Mouse (Mus musculus): ENCODE results near the gene Lingo3.

The Lingo3 gene

GRCm38 (mm10) chr10:80798150-80799006 lies 45.5 kb downstream of the Lingo3 start, which contains the start of the genes Sf3a2 and Plekhj1:
Gene Sf3a2, plus strand, starts transcription at chr10:80798198.
Gene Plekhj1, minus strand, starts transcription at chr10:80798626.
- peak; percentile 95 for DNase-seq

- no peak for DNase-seq
Observed at GRCm38 (mm10) chr10:80797186-80798149, 46.4 kb downstream of the Lingo3 start.

GRCm38 (mm10) chr10:80796307-80796848 lies 47.5 kb downstream of the Lingo3 start:
- no peak for DNase-seq

DNA sequence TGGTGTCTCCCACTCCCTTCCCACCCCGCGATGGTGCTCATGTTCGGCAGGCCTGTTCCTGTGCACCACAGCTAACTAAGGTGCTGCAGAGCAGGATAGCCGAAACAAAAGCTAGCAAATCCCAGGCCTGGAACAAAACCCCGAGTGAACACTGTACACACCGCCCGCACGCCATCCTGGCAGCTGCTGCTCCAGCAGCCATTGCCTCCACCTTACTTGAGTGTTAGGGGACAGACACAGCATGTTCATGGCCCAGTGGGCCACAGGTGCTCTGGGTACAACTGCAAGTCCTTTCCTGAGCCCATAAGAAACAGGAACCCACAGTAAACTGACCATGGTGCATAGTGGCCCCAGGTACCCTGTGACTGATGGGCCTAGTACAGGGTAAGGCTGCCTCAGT lies 49.1 kb downstream of the Lingo3 start:
- no peak for DNase-seq

DNA sequence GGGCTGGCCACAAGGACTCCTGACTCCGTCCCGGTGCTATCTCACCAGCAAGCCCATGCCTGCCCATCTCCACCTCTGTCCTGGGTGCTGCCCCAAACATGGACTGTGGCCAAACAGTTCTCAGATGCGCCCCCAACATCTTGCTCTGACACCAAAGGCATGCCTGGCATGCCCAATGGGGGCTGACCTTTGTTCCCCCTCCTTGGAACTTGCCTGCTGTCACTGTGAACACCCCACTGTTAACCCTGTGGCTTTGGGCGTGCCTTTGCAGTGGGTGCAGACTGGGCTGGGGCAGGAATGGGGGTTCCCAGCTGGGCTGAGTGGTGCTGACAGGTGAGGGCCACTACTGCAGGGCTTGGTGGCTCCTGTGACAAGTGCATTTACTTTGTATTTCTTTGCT lies 50.0 kb downstream of the Lingo3 start:
- DNase-seq: no peak

GRCm38 (mm10) chr10:80793033-80793784 lies 50.6 kb downstream of the Lingo3 start:
- no peak for DNase-seq

GRCm38 (mm10) chr10:80792175-80793032 lies 51.4 kb downstream of the Lingo3 start:
- no peak for DNase-seq

DNA sequence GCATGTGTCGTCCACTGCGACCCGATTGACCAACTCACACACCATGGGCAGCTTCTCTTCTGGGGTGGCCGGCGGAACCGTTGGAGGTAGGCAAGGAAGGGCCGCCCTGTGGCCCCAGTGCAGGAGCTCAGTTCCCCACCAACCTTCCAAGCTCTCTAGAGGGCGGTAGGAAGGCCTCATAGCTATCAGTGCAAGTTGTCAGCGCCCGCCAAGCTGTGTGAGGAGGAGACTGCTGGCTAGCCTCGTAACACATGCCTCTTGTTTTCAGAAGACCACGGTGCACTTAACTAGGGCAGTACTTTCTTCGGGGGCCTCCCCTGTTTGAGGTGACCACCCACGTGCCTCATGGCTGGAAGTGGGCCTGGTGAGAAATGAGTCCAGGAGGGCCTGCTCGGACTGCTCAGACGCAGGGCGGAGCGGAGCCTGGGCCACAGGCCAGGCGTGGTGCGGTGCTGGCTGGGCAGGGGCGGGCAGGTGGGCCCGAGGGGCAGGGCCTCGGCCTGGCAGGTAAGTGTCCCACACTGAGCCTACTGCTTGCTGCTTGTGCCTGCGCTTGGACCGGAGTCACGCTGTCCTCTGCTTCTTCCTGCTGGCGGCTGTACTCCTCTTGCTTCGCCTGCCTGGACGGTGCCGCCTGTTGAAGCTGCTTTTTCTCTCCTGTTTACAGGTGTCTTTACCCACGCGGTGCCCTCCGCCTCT lies 52.2 kb downstream of the Lingo3 start:
- DNase-seq: no peak

DNA sequence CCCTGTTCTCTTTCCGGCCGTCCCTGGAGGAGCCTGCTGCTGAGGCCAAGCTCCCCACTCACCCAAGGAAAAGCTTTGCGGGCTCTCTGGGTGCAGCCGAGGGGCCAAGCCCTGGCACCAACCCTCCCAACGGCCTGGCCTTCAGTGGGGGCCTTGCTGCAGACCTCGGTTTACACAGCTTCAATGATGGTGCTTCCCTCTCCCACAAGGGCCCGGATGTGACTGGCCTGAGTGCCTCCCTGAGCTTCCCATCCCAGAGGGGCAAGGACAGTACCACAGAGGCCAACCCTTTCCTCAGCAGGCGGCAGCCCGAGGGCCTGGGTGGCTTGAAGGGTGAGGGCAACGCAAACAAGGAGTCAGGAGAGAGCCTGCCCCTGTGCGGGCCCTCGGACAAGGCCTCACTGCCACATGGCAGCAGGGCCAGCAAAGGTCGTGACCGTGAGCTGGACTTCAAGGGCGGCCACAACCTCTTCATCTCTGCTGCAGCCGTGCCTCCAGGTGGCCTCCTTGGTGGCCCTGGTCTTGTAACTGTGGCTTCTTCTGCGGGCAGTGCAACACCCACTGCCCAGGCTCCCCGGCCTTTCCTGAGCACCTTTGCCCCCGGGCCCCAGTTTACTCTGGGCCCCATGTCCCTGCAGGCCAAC lies 53.0 kb downstream of the Lingo3 start:
- no peak for DNase-seq

DNA sequence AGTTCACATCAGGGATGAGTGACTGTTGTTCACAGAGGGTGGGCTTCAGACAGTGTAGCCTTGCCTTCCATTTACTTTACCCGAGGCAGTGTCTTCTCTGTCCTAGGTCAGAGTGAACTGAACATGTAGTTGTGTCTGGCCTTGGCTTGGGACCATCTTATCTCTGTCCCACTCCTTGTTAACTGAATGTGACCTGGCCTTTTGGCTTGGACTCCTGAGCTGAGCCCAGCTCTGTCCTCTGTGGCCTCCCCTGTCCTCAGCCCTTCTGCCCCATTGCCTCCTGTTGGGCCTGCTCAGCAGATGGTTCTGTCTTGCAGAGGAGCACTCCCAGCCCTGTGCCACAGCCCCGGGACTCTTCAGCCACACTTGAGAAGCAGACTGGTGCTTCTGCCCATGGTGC lies 56.3 kb downstream of the Lingo3 start:
- no peak for DNase-seq

- DNase-seq: no peak
Observed at GRCm38 (mm10) chr10:80785963-80786362, 57.9 kb downstream of the Lingo3 start.

- DNase-seq: no peak
Observed at GRCm38 (mm10) chr10:80784871-80785270, 59.0 kb downstream of the Lingo3 start.

- no peak for DNase-seq
Observed at GRCm38 (mm10) chr10:80784302-80784701, 59.5 kb downstream of the Lingo3 start.
